Mouse (Mus musculus) embryonic fibroblast, embryonic 13.5 days (primary cell): ENCODE measurements at regions not wholly inside any gene's neighbourhood (a gene's known extent, or its start where the extent isn't known, plus 50 kb on each side); places are given as distances from the start of the nearest gene placed in this dataset.

ENCODE experiments used
- H3K27ac ChIP-seq: 2 replicates; pipeline ENCODE4 v1.5.1; 2012; ENCODE audit warnings: low read length, control low read depth, inconsistent platforms; ENCODE audit not compliant: insufficient read depth
- H3K4me1 ChIP-seq: 2 replicates; pipeline ENCODE4 v1.6.1; 2011; ENCODE audit warnings: low read length; ENCODE audit not compliant: control insufficient read depth, insufficient read depth
- H3K4me3 ChIP-seq: 2 replicates; pipeline ENCODE4 v1.5.1; 2011; ENCODE audit warnings: mild to moderate bottlenecking, control low read depth, low read length; ENCODE audit not compliant: insufficient read depth
- CTCF ChIP-seq: IDR thresholded peaks from 2 replicates; pipeline ENCODE4 v1.5.1; 2011; ENCODE audit warnings: mild to moderate bottlenecking, control low read depth, low read length, moderate library complexity, borderline replicate concordance; ENCODE audit not compliant: insufficient read depth
- POLR2A ChIP-seq: IDR thresholded peaks from 2 replicates; pipeline ENCODE4 v1.6.1; 2011; ENCODE audit warnings: low read depth, mild to moderate bottlenecking, control low read depth, low read length, moderate library complexity

DNA sequence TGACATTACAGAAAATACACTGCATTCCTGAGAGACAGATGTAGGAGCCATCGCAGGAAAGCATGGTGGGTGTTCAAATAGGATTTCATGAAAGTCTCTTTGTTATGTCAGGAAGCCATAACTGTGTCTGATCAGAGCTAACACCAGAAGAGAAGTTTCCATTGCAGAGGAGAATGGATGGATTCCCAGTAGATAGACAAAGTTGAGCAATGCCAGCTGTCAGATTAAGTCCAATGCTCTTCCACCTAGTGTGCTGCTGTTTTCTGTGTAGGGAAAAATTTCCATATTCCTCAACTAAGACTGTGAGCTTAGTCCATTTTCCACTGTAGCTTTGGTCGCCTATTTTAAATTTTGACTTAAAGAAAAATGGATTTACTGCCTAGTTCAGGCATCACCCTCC, 262.0 kb upstream of the Camk1g start:
- no peak overlapping the region for H3K4me3 ChIP-seq
- H3K27ac ChIP-seq, result no peak overlapping the region
- no peaks in the 10 kb centered on the region for H3K4me1 ChIP-seq
- TF ChIP-seq POLR2A (no peak), CTCF (no peak)

DNA sequence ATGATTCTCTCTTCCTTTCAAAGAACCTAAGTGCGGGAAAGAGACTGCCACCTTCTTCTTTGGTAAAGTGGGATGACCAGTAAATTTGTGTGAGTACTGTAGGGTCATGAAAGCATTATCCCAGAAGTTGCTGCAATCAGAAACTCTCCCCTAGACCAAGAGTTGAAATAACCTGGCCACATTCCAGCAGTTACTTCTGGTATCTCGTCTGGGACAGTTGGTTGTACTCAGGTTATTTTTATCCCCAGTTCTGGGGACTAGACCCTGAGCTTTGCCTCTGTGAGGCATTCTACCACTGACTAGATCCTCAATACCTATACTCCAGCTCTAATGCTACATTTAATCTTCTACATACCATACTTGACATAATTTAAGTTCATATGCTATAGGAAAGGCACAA, 259.8 kb upstream of the Camk1g start:
- TF ChIP-seq CTCF, result no peak
- no peak for TF ChIP-seq POLR2A
- H3K4me1 ChIP-seq, result no peaks in the 10 kb centered on the region
- no peak overlapping the region for H3K27ac ChIP-seq
- no peak overlapping the region for H3K4me3 ChIP-seq

DNA sequence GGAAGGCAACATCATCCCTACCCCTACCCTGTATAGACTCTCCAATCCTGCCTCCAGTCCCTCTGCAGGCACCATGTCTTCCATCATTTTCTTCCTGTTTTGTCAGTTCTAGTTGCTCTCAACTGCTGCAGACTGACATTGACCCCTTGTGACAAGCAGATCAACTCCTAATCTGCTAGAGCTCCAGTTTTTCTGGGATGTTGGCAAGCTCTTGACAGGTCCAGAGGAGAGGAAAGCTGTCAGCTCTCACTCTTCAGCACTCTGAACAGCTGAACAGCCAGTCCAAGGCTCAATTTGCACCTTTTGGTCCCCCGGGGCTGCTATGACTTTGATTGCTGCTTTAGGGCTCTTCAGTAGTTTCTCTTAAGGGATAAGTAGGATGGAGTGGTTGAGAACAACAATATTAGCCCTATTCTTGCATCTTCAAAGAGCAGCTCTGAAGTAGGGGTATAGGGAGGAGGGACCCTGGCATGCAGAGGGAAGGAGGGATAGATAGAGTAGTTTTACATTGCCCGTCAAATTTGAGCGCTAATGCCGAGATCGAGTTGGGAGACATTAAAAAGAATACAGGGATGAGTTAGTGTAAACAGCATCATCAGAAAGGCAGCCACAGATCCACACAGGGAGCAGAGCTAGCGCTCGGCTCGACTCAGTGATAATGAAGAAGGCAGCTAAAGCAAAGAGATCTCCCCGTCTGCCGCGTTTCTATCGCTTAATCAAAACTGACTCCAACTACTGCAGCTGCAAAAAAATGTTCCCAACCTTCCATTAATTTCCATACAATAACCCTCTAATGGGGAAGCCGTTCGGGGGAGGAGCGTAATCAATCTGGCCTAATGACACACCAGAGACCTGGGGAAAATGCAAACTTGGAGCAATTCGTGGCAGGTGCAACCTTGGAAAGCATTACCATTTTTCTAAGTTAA, 257.1 kb upstream of the Camk1g start:
- TF ChIP-seq POLR2A (no peak), CTCF (no peak)

GRCm38 (mm10) chr1:193625101-193625956, 255.2 kb upstream of the Camk1g start:
- no peak overlapping the region for H3K27ac ChIP-seq

More for the DNA sequence above, 257.1 kb upstream of the Camk1g start:
- H3K27ac ChIP-seq, result no peak overlapping the region
- H3K4me1 ChIP-seq, result no peaks in the 10 kb centered on the region
- no peak overlapping the region for H3K4me3 ChIP-seq

GRCm38 (mm10) chr1:193623571-193623970, 253.5 kb upstream of the Camk1g start:
- TF ChIP-seq CTCF (no peak), POLR2A (no peak)
- no peak overlapping the region for H3K27ac ChIP-seq
- no peaks in the 10 kb centered on the region for H3K4me1 ChIP-seq
- H3K4me3 ChIP-seq, result no peak overlapping the region

More at GRCm38 (mm10) chr1:193625101-193625956, 255.2 kb upstream of the Camk1g start:
- TF ChIP-seq POLR2A, result no peak
- TF ChIP-seq CTCF, result no peak
- Histone ChIP-seq H3K4me3 (no peak overlapping the region), H3K4me1 (no peaks in the 10 kb centered on the region)

GRCm38 (mm10) chr1:193618250-193618649, 248.2 kb upstream of the Camk1g start:
- Histone ChIP-seq H3K27ac (no peak overlapping the region), H3K4me3 (no peak overlapping the region), H3K4me1 (no peaks in the 10 kb centered on the region)
- TF ChIP-seq CTCF (no peak), POLR2A (no peak)

GRCm38 (mm10) chr1:193610471-193610870, 240.4 kb upstream of the Camk1g start:
- Histone ChIP-seq H3K27ac (no peak overlapping the region), H3K4me1 (no peaks in the 10 kb centered on the region), H3K4me3 (no peak overlapping the region)
- no peak for TF ChIP-seq CTCF
- TF ChIP-seq POLR2A, result no peak

- no peak overlapping the region for H3K27ac ChIP-seq
- no peak overlapping the region for H3K4me3 ChIP-seq
- H3K4me1 ChIP-seq, result no peaks in the 10 kb centered on the region
- TF ChIP-seq POLR2A, result no peak
- no peak for TF ChIP-seq CTCF
Observed at GRCm38 (mm10) chr1:193599895-193600294, 229.8 kb upstream of the Camk1g start.

DNA sequence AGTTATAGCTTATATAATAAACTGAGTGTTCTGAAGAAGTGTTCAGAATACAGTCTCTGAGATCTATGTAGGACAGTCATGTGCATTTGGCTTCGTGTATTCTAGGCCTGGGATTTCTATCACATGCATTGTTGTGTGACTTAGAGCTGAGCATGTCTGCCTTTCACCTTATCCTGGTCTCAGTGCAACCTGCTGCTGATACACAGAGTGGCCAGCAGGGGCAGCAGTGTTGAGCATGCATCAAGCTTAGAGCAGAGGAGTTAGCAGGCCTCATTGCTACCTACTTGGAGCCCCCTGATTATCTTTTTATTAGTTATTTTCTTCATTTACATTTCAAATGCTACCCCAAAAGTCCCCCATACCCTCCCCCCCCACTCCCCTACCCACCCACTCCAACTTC, 229.1 kb upstream of the Camk1g start:
- no peak overlapping the region for H3K4me3 ChIP-seq
- no peak overlapping the region for H3K27ac ChIP-seq
- no peaks in the 10 kb centered on the region for H3K4me1 ChIP-seq
- TF ChIP-seq POLR2A (no peak), CTCF (peak; percentile 69; the same call in 1 of the 2 replicates)
